Mouse (Mus musculus) monocyte, adult 59 days (primary cell): ENCODE data around the gene Ddx27. TPM values are rescaled to one million over a fixed set of nuclear protein-coding genes. Genes with fewer than 3 reads are reported as not detected.

ENCODE experiments used
- total RNA-seq, 2 experiments: library from RNA; stranded (reverse); gene quantifications; one replicate each; pipeline ENCODE4 v1.2.4; 2023

The Ddx27 gene
- 10 to 100 TPM; 45.6 to 49.7 TPM for total RNA-seq

GRCm38 (mm10) chr2:167014702-167015381, at the start of gene Ddx27:
Gene Ddx27, plus strand, starts transcription at chr2:167015193.

GRCm38 (mm10) chr2:166995796-166996532, 19.0 kb upstream of the Ddx27 start, which contains the start of gene Stau1:
Gene Stau1, minus strand, starts transcription at chr2:166996299.

GRCm38 (mm10) chr2:167062965-167063880, 48.2 kb downstream of the Ddx27 start, which contains the start of gene Znfx1:
Gene Znfx1, minus strand, starts transcription at chr2:167063015.

Other genes with a start within 250 kb of the Ddx27 start
- gene Trp53rkb, start 222.7 kb upstream of the Ddx27 start, total RNA-seq: 1 to 10 TPM; 5.2 to 5.9 TPM
- 10 to 100 TPM; 24.5 to 31.5 TPM for gene Arfgef2, start 209.6 kb upstream of the Ddx27 start, total RNA-seq
- 10 to 100 TPM; 57.6 to 65.6 TPM for gene Cse1l, start 109.2 kb upstream of the Ddx27 start, total RNA-seq
- gene Stau1, start 18.9 kb upstream of the Ddx27 start, total RNA-seq: 10 to 100 TPM; 69.4 to 71.2 TPM
- gene Znfx1, start 47.8 kb downstream of the Ddx27 start, total RNA-seq: 10 to 100 TPM; 84.1 to 92.6 TPM
- gene Kcnb1, start 175.0 kb downstream of the Ddx27 start, total RNA-seq: under 1 TPM; 0.12 to 0.58 TPM
- 10 to 100 TPM; 11.9 to 13.1 TPM for gene Ptgis, start 225.4 kb downstream of the Ddx27 start, total RNA-seq